Mouse (Mus musculus): ENCODE results near the gene Fbxl8. TPM values are rescaled to one million over a fixed set of nuclear protein-coding genes. Genes with fewer than 3 reads are reported as not detected.
"Not testable (repeated sequence)": the region's sequence is repeated elsewhere in the genome, so short reads cannot be mapped to it uniquely, and the experiment has no call there.

The Fbxl8 gene
- polyA plus RNA-seq, 1 experiment from 2014 or later: 2.6 TPM

- H3K27ac ChIP-seq (ENCODE audit: poor library complexity, severe bottlenecking): no peak overlapping the region
- no peak overlapping the region for H3K4me3 ChIP-seq
- no peak overlapping the region for H3K9ac ChIP-seq
- WGBS: 23% methylated on average over 23 of the region's 23 CpGs
- H3K9me3 ChIP-seq (replicated peaks): no peaks in the 10 kb centered on the region
- H3K4me2 ChIP-seq: peak overlapping the region; percentile 4; the same call in 1 of the 2 replicates
- peak; percentile 54; the same call in 1 of the 2 replicates for ATAC-seq (ENCODE audit: insufficient number of reproducible peaks, low FRiP score)
- peaks cover 13% of the 10 kb centered on the region; the same call in 1 of the 2 replicates for H3K36me3 ChIP-seq
- H3K27me3 ChIP-seq (replicated peaks): peaks cover 53% of the 10 kb centered on the region
- peaks cover 14% of the 10 kb centered on the region for H3K4me1 ChIP-seq (replicated peaks)
These were observed 18.6 kb downstream of the Fbxl8 start for GRCm38 (mm10) chr8:105283074-105283473.

DNA sequence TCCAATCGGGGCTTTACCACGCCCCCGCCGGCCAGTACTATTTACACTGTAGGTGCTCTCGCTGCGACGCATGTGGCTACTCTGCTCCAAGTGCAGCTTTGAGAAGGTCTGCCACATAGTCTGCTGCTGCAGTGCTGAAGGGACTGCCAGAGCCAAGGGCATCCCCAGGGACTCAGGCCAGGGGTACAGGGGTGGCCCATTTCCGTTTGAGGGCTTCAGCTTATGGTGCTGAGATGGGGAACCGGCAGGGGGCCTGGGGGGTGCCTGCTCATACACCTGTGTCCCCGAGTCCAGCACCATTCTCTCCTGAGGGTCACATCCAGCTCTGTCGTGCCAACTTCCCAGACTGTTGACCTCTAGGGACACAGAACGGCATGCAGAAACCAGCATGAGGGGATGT lies 21.1 kb downstream of the Fbxl8 start:
- Histone ChIP-seq H3K4me3 (no peak overlapping the region), H3K27ac (ENCODE audit: poor library complexity, severe bottlenecking) (no peak overlapping the region), H3K36me3 (peaks cover 13% of the 10 kb centered on the region; the same call in 1 of the 2 replicates), H3K4me2 (no peak overlapping the region), H3K9me3 (replicated peaks) (no peaks in the 10 kb centered on the region), H3K27me3 (replicated peaks) (peaks cover 33% of the 10 kb centered on the region), H3K4me1 (replicated peaks) (peaks cover 16% of the 10 kb centered on the region), H3K9ac (no peak overlapping the region)
- ATAC-seq (ENCODE audit: insufficient number of reproducible peaks, low FRiP score): no peak
- WGBS: 48% methylated on average over 12 of the region's 12 CpGs

- H3K9ac ChIP-seq: no peak overlapping the region
- peaks cover 20% of the 10 kb centered on the region for H3K4me1 ChIP-seq (replicated peaks)
- H3K4me3 ChIP-seq: no peak overlapping the region
- no peak for ATAC-seq (ENCODE audit: insufficient number of reproducible peaks, low FRiP score)
- H3K4me2 ChIP-seq: no peak overlapping the region
- no peak overlapping the region for H3K27ac ChIP-seq (ENCODE audit: poor library complexity, severe bottlenecking)
- no peaks in the 10 kb centered on the region for H3K9me3 ChIP-seq (replicated peaks)
- WGBS: 81% methylated on average over 4 of the region's 4 CpGs
- peaks cover 29% of the 10 kb centered on the region for H3K27me3 ChIP-seq (replicated peaks)
- peaks cover 8% of the 10 kb centered on the region; the same call in 1 of the 2 replicates for H3K36me3 ChIP-seq
These were observed 22.5 kb downstream of the Fbxl8 start for GRCm38 (mm10) chr8:105286907-105287306.

GRCm38 (mm10) chr8:105288231-105288630 lies 23.8 kb downstream of the Fbxl8 start:
- ATAC-seq (ENCODE audit: insufficient number of reproducible peaks, low FRiP score): no peak

DNA sequence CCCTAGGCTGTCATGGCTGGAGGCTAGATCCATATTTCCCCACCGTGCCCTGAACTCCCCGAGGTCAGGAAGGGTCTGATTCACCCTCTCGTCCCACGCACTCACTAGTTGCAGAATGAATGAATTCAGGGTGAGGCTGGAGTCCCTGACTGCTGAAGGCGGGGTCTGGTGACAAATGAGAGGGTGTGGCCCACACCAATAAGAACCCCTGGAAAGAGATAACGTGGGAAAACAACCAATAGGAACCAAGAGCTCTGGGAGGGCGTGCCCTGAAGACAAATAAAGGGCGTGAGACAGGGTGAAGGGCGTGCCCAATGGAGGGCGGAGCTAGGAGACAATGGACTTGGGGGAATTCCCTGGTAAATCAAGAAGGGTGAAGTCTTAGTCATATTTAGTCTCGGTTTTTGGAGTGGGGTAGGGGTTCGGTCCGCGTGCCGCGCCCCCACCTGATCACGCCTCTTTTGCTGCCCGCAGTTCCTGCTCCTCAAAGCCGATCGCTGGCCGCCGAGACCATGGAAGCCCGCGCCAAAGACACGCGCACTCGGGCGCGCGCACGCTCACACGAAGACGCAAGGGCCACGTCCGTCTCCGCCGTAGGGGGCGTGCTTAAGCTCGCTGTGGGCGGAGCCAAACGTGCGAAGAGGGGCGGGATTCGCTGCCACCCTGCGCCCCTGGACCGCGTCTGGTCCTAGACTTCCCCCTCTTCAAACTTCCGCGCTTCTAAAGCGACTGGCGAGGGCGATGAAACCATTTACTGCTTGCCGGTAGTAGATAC lies 24.7 kb downstream of the Fbxl8 start:
- Histone ChIP-seq H3K4me3 (peak overlapping the region; percentile 57), H3K9me3 (replicated peaks) (no peaks in the 10 kb centered on the region), H3K4me1 (replicated peaks) (peaks cover 20% of the 10 kb centered on the region), H3K4me2 (peak overlapping the region; percentile 87), H3K36me3 (peaks cover 6% of the 10 kb centered on the region; the same call in 1 of the 2 replicates), H3K27ac (ENCODE audit: poor library complexity, severe bottlenecking) (no peak overlapping the region), H3K27me3 (replicated peaks) (peaks cover 37% of the 10 kb centered on the region), H3K9ac (peak overlapping the region; percentile 46)
- under 1% methylated on average over 53 of the region's 53 CpGs for WGBS
- ATAC-seq (ENCODE audit: insufficient number of reproducible peaks, low FRiP score): peak; percentile 92

More at GRCm38 (mm10) chr8:105288231-105288630, 23.8 kb downstream of the Fbxl8 start:
- H3K36me3 ChIP-seq: peaks cover 6% of the 10 kb centered on the region; the same call in 1 of the 2 replicates
- H3K9me3 ChIP-seq (replicated peaks): no peaks in the 10 kb centered on the region
- no peak overlapping the region for H3K27ac ChIP-seq (ENCODE audit: poor library complexity, severe bottlenecking)
- no peak overlapping the region for H3K9ac ChIP-seq
- 88% methylated on average over 5 of the region's 5 CpGs for WGBS
- H3K27me3 ChIP-seq (replicated peaks): peaks cover 33% of the 10 kb centered on the region
- peaks cover 20% of the 10 kb centered on the region for H3K4me1 ChIP-seq (replicated peaks)
- H3K4me2 ChIP-seq: no peak overlapping the region
- no peak overlapping the region for H3K4me3 ChIP-seq

DNA sequence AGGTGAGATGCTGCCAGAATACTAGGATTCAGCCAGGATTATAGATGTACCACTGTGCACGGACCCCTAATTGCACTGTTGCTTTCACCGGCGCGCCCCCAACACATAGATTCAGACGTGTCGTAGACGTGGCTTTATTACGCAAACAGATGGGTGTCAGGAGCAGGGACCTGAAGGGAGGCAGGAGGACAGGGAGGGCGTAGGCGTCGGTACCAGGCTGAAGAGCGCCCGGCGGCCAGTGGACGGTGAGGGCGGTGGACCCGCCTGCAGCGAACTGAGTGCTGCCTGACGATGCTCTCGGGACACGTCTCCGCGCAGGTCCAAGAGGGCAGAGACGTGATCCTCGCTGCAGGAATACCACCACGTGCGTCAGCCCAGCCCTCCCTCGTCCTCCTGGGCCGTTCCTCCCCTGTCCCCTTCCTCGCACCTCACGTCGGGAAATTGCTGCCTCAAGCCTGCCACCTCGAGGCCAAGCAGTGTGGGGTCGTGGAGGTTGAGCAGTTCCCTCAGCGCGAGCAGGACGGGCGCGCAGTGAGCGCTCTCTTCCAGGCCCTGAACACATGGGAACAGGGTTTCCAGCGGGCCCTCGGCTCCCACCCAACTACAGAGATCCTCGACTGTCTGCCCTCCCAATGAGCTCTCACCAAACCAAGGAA lies 25.5 kb downstream of the Fbxl8 start, which contains the start of gene 4931428F04Rik:
Gene 4931428F04Rik, minus strand, starts transcription at position 60 of the 656 bp plus-strand sequence.
- peak within 1 kb of the TSS; percentile 57 for H3K4me3 ChIP-seq
- H3K9me3 ChIP-seq (replicated peaks): no peaks in the 10 kb centered on the region
- H3K27ac ChIP-seq (ENCODE audit: poor library complexity, severe bottlenecking): no peak within 1 kb of the TSS
- peaks cover 35% of the 10 kb centered on the region for H3K27me3 ChIP-seq (replicated peaks)
- 3% methylated on average over 43 of the region's 43 CpGs for WGBS
- H3K4me1 ChIP-seq (replicated peaks): peaks cover 24% of the 10 kb centered on the region
- peak within 1 kb of the TSS; percentile 46 for H3K9ac ChIP-seq
- H3K4me2 ChIP-seq: peak within 1 kb of the TSS; percentile 87
- peaks cover 6% of the 10 kb centered on the region; the same call in 1 of the 2 replicates for H3K36me3 ChIP-seq
- ATAC-seq (ENCODE audit: insufficient number of reproducible peaks, low FRiP score): peak; percentile 43; the same call in 1 of the 2 replicates

GRCm38 (mm10) chr8:105290554-105291314 lies 26.3 kb downstream of the Fbxl8 start:
- peaks cover 27% of the 10 kb centered on the region for H3K27me3 ChIP-seq (replicated peaks)
- no peak overlapping the region for H3K9ac ChIP-seq
- WGBS: 9% methylated on average over 31 of the region's 31 CpGs
- no peaks in the 10 kb centered on the region for H3K36me3 ChIP-seq
- no peak for ATAC-seq (ENCODE audit: insufficient number of reproducible peaks, low FRiP score)
- H3K4me1 ChIP-seq (replicated peaks): peaks cover 27% of the 10 kb centered on the region
- peak overlapping the region; percentile 57 for H3K4me3 ChIP-seq
- H3K27ac ChIP-seq (ENCODE audit: poor library complexity, severe bottlenecking): no peak overlapping the region
- no peaks in the 10 kb centered on the region for H3K9me3 ChIP-seq (replicated peaks)
- H3K4me2 ChIP-seq: peak overlapping the region; percentile 87

GRCm38 (mm10) chr8:105291364-105291763 lies 26.9 kb downstream of the Fbxl8 start:
- H3K4me2 ChIP-seq; H3K9ac ChIP-seq; H3K27ac ChIP-seq (ENCODE audit: poor library complexity, severe bottlenecking); H3K9me3 ChIP-seq (replicated peaks); ATAC-seq (ENCODE audit: insufficient number of reproducible peaks, low FRiP score); H3K4me3 ChIP-seq; H3K36me3 ChIP-seq: not testable (repeated sequence)
- WGBS: 81% methylated on average over 8 of the region's 8 CpGs
- Histone ChIP-seq H3K4me1 (replicated peaks) (peaks cover 28% of the 10 kb centered on the region), H3K27me3 (replicated peaks) (peaks cover 27% of the 10 kb centered on the region)

- WGBS: 63% methylated on average over 3 of the region's 3 CpGs
- not testable (repeated sequence) for H3K4me3 ChIP-seq; H3K36me3 ChIP-seq; H3K9me3 ChIP-seq (replicated peaks); H3K4me2 ChIP-seq; H3K27ac ChIP-seq (ENCODE audit: poor library complexity, severe bottlenecking); ATAC-seq (ENCODE audit: insufficient number of reproducible peaks, low FRiP score); H3K9ac ChIP-seq
- H3K27me3 ChIP-seq (replicated peaks): peaks cover 27% of the 10 kb centered on the region
- peaks cover 32% of the 10 kb centered on the region for H3K4me1 ChIP-seq (replicated peaks)
These were observed 27.4 kb downstream of the Fbxl8 start for GRCm38 (mm10) chr8:105291802-105292201.

- H3K27me3 ChIP-seq (replicated peaks): peaks cover 27% of the 10 kb centered on the region
- H3K4me1 ChIP-seq (replicated peaks): peaks cover 35% of the 10 kb centered on the region
- no peaks in the 10 kb centered on the region for H3K36me3 ChIP-seq
- 73% methylated on average over 7 of the region's 7 CpGs for WGBS
- no peak overlapping the region for H3K4me3 ChIP-seq
- no peak overlapping the region for H3K4me2 ChIP-seq
- ATAC-seq (ENCODE audit: insufficient number of reproducible peaks, low FRiP score): no peak
- no peak overlapping the region for H3K27ac ChIP-seq (ENCODE audit: poor library complexity, severe bottlenecking)
- no peak overlapping the region for H3K9ac ChIP-seq
- H3K9me3 ChIP-seq (replicated peaks): no peaks in the 10 kb centered on the region
These were observed 28.0 kb downstream of the Fbxl8 start for GRCm38 (mm10) chr8:105292471-105292870.
